Comparison of ENCODE assay signal across 18 mouse cellular contexts in genomic region chr9:65743322-65743721, GRCm38 (mm10).
DNase-seq lines count a peak whose midpoint lies in the region; ATAC-seq and TF ChIP-seq lines count a peak whose summit lies in the region.
"Had no signal": no experiment of that assay in that cellular context is flagged by ENCODE, and none has a peak within 500 bp of the region (broad histone marks: within the 10 kb centered on the region; RNA-seq: fewer than 3 reads in every experiment).

No protein-coding gene starts in this region.

- no peak overlapping the region for H3K4me2 ChIP-seq in forebrain, embryonic 12.5 days
- no peak overlapping the region for H3K4me2 ChIP-seq in hindbrain, embryonic 15.5 days
- H3K4me2 ChIP-seq in neural tube, embryonic 15.5 days, result no peak overlapping the region
- H3K4me2 ChIP-seq: kidney, embryonic 15.5 days; liver, embryonic 12.5 days had no signal

- H3K4me3 ChIP-seq in forebrain, embryonic 12.5 days (replicated peaks), result no peak overlapping the region
- H3K4me3 ChIP-seq in forebrain, embryonic 10.5 days, result no peak overlapping the region
- no peak overlapping the region for H3K4me3 ChIP-seq in layer of hippocampus, adult 2 months
- H3K4me3 ChIP-seq in hindbrain, embryonic 15.5 days, result no peak overlapping the region
- no peak overlapping the region for H3K4me3 ChIP-seq in neural tube, embryonic 15.5 days (replicated peaks)
- H3K4me3 ChIP-seq: heart, embryonic 12.5 days; kidney, embryonic 15.5 days; liver, embryonic 12.5 days; neural tube, embryonic 12.5 days had no signal

- H3K27me3 ChIP-seq in forebrain, embryonic 12.5 days, result no peaks in the 10 kb centered on the region
- H3K27me3 ChIP-seq in forebrain, embryonic 10.5 days (ENCODE audit: poor library complexity, severe bottlenecking), result no peaks in the 10 kb centered on the region
- H3K27me3 ChIP-seq in hindbrain, embryonic 15.5 days, result no peaks in the 10 kb centered on the region
- no peaks in the 10 kb centered on the region for H3K27me3 ChIP-seq in neural tube, embryonic 15.5 days (replicated peaks)
- H3K27me3 ChIP-seq: heart, embryonic 12.5 days; kidney, embryonic 15.5 days; liver, embryonic 12.5 days; neural tube, embryonic 12.5 days; Patski had no signal

- no peak for TF ChIP-seq CTCF in layer of hippocampus, adult 2 months (conservative IDR thresholded peaks at IDR 0.05)

- no peak overlapping the region for H3K9ac ChIP-seq in forebrain, embryonic 12.5 days
- H3K9ac ChIP-seq in hindbrain, embryonic 15.5 days, result no peak overlapping the region
- H3K9ac ChIP-seq in neural tube, embryonic 15.5 days (replicated peaks), result no peak overlapping the region
- H3K9ac ChIP-seq: heart, embryonic 12.5 days; kidney, embryonic 15.5 days; liver, embryonic 12.5 days; neural tube, embryonic 12.5 days had no signal

- peaks cover 8% of the 10 kb centered on the region; the same call in 1 of the 2 replicates for H3K36me3 ChIP-seq in forebrain, embryonic 12.5 days (replicated peaks)
- H3K36me3 ChIP-seq in forebrain, embryonic 10.5 days (replicated peaks), result peaks cover 35% of the 10 kb centered on the region
- H3K36me3 ChIP-seq in hindbrain, embryonic 15.5 days, result no peaks in the 10 kb centered on the region
- H3K36me3 ChIP-seq in neural tube, embryonic 15.5 days, result no peaks in the 10 kb centered on the region
- H3K36me3 ChIP-seq: neural tube, embryonic 12.5 days had no signal

- peaks cover 48% of the 10 kb centered on the region for H3K4me1 ChIP-seq in forebrain, embryonic 12.5 days
- H3K4me1 ChIP-seq in forebrain, embryonic 10.5 days, result peaks cover 41% of the 10 kb centered on the region
- H3K4me1 ChIP-seq in hindbrain, embryonic 15.5 days (replicated peaks), result peaks cover 44% of the 10 kb centered on the region
- H3K4me1 ChIP-seq in neural tube, embryonic 15.5 days, result peaks cover 45% of the 10 kb centered on the region

- peak overlapping the region; percentile 91 for H3K27ac ChIP-seq in forebrain, embryonic 12.5 days
- H3K27ac ChIP-seq in forebrain, embryonic 10.5 days, result no peak overlapping the region
- H3K27ac ChIP-seq in layer of hippocampus, adult 2 months, result peak overlapping the region; percentile 87
- peak overlapping the region; percentile 85 for H3K27ac ChIP-seq in hindbrain, embryonic 15.5 days (replicated peaks)
- peak overlapping the region; percentile 86 for H3K27ac ChIP-seq in neural tube, embryonic 15.5 days (replicated peaks)
- H3K27ac ChIP-seq: kidney, embryonic 15.5 days; liver, embryonic 12.5 days had no signal

- DNase-seq in forebrain, embryonic 10.5 days (ENCODE audit: extremely low spot score, low spot score), result no peak
- DNase-seq in layer of hippocampus, adult 2 months (ENCODE audit: low spot score in 2 of 2), result no peak
- no peak for DNase-seq in layer of hippocampus, postnatal 25 days (ENCODE audit: extremely low spot score in 1 of 2, low spot score in 1 of 2)
- no peak for DNase-seq in adrenal gland, postnatal 36 days
- DNase-seq: adrenal gland, adult 8-10 months; kidney, postnatal 4 days; lung, adult 2 months; thymus, postnatal 14 days had no signal

- ATAC-seq in forebrain, embryonic 12.5 days (ENCODE audit: low FRiP score), result no peak
- ATAC-seq in hindbrain, embryonic 15.5 days (ENCODE audit: low FRiP score, low read depth), result no peak
- ATAC-seq in neural tube, embryonic 15.5 days (ENCODE audit: low FRiP score), result no peak
- ATAC-seq: CD4-positive, CD25-positive, alpha-beta regulatory T cell, adult 4 months; intestine, postnatal 0 days; liver, embryonic 12.5 days; Patski had no signal

- no peaks in the 10 kb centered on the region for H3K9me3 ChIP-seq in forebrain, embryonic 12.5 days
- 0 out of 2 replicates have a peak, but pooled peaks cover 4% of the 10 kb centered on the region for H3K9me3 ChIP-seq in forebrain, embryonic 10.5 days
- no peaks in the 10 kb centered on the region for H3K9me3 ChIP-seq in hindbrain, embryonic 15.5 days
- H3K9me3 ChIP-seq in neural tube, embryonic 15.5 days (replicated peaks), result no peaks in the 10 kb centered on the region
- H3K9me3 ChIP-seq: heart, embryonic 12.5 days; kidney, embryonic 15.5 days; liver, embryonic 12.5 days; neural tube, embryonic 12.5 days had no signal
